Mouse (Mus musculus): ENCODE data around the gene Arglu1. TPM values are rescaled to one million over a fixed set of nuclear protein-coding genes. Genes with fewer than 3 reads are reported as not detected.

The Arglu1 gene
- polyA plus RNA-seq, 1 experiment from 2014 or later = 212 TPM

DNA sequence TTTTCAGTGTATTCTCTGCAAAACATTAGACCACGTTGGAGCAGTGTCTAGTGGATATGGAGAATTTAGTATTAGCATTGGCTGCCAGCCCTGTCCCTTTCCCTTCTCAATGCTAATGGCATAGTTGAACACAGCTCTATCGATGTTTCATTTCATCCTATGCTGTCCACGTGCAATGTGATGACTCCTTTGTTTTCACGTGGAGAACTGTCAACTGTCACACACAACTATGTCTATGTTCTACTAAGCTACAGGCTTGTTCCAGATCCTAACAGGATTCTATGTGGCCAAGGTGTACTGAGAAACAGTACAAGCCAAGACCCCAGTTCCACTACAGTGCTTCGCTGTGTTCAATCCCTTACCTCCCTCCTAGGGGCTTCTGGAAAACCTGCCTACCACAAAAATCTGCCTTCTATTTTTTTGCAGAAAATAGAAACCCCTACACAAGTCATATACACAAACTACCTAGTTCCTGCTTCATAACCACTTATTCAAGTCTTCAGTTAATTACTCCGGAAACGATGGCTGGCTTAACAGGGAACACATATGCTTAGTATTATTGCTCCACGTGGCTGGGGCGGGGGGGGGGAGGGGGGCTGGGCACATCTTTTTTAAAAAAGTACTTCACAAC lies 1.4 kb downstream of the Arglu1 start:
- Histone ChIP-seq H3K36me3 (peaks cover 4% of the 10 kb centered on the region; the same call in 1 of the 2 replicates), H3K4me3 (replicated peaks) (peak overlapping the region; percentile 86), H3K4me2 (peak overlapping the region; percentile 65), H3K27me3 (no peaks in the 10 kb centered on the region), H3K4me1 (replicated peaks) (peaks cover 40% of the 10 kb centered on the region), H3K9me3 (no peaks in the 10 kb centered on the region), H3K9ac (replicated peaks) (peak overlapping the region; percentile 98), H3K27ac (peak overlapping the region; percentile 97; the same call in 1 of the 2 replicates)
- 0 out of 2 replicates have a peak, but pooled peaks have one; percentile 10 for ATAC-seq (ENCODE audit: insufficient number of reproducible peaks, insufficient read depth, low FRiP score, low TSS enrichment, low read depth)
- 15% methylated on average over 9 of the region's 9 CpGs for WGBS

DNA sequence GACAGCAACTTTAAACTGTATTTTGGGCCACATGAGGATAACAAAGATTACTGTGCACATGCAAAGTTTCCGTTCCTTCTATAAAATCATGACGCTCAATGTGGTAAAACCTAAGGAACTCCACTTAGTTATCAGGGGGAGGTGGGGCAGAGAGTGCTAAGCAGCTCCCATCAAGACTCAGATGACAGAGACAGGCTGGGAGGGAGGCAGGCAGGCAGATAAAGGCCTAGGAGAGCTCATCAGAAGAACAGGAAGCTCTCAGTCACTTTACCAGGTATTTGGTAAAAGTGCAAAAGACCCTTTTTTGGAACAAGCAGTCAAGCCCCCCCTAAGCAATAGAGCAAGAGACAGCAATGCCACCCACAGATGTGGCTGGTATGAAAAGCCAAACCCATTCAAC lies 4.8 kb downstream of the Arglu1 start:
- Histone ChIP-seq H3K4me3 (replicated peaks) (no peak overlapping the region), H3K4me1 (replicated peaks) (peaks cover 40% of the 10 kb centered on the region), H3K4me2 (no peak overlapping the region), H3K27me3 (no peaks in the 10 kb centered on the region), H3K36me3 (peaks cover 31% of the 10 kb centered on the region), H3K9ac (replicated peaks) (no peak overlapping the region), H3K27ac (no peak overlapping the region), H3K9me3 (no peaks in the 10 kb centered on the region)
- no peak for ATAC-seq (ENCODE audit: insufficient number of reproducible peaks, insufficient read depth, low FRiP score, low TSS enrichment, low read depth)
- WGBS = 79% methylated on average over 2 of the region's 2 CpGs

DNA sequence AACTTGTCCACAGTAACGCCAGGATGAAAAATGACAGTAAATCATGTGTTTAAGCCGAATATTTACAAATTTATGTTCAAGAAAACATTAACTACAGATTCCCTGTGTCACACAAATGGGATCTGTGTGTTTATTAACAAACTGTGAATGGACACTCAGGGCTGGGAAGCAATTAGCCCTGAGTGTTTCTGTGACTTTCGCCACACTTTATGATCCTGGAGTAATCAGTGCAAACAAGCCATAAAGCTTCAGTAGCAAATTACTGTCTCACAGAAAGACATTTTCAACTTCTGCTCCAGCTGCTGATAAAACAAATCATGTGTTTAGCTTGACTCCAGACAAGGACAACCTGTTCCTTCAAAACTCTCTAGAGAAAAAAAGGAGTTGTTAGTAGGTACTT lies 7.6 kb downstream of the Arglu1 start:
- Histone ChIP-seq H3K4me2 (no peak overlapping the region), H3K9me3 (no peaks in the 10 kb centered on the region), H3K27me3 (no peaks in the 10 kb centered on the region), H3K27ac (no peak overlapping the region), H3K9ac (replicated peaks) (no peak overlapping the region), H3K4me1 (replicated peaks) (peaks cover 25% of the 10 kb centered on the region), H3K36me3 (peaks cover 55% of the 10 kb centered on the region), H3K4me3 (replicated peaks) (no peak overlapping the region)
- WGBS = 68% methylated on average over 3 of the region's 3 CpGs
- no peak for ATAC-seq (ENCODE audit: insufficient number of reproducible peaks, insufficient read depth, low FRiP score, low TSS enrichment, low read depth)

DNA sequence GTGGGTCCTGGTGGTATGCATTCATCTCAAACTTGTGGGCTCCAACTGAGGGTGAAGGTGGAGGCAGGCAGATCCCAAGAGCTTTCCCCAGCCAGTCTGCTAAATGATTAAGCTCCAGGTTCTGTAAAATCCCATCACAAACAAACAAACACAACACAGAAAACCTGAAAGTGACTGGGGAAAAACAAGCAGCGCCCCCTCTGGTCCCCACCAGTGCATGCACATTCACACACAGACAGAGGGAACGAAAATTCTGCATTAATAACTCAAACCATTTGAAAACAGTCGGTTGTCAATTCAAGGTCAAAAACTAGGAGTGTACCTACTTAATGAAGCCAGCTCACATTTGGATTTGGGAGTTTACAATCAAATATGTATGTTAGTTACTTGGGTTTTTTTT lies 12.1 kb downstream of the Arglu1 start:
- no peak overlapping the region for H3K9ac ChIP-seq (replicated peaks)
- no peaks in the 10 kb centered on the region for H3K4me1 ChIP-seq (replicated peaks)
- H3K27ac ChIP-seq = no peak overlapping the region
- H3K9me3 ChIP-seq = no peaks in the 10 kb centered on the region
- no peak for ATAC-seq (ENCODE audit: insufficient number of reproducible peaks, insufficient read depth, low FRiP score, low TSS enrichment, low read depth)
- 86% methylated on average over 3 of the region's 3 CpGs for WGBS
- H3K4me2 ChIP-seq = no peak overlapping the region
- peaks cover 93% of the 10 kb centered on the region for H3K36me3 ChIP-seq
- H3K27me3 ChIP-seq = no peaks in the 10 kb centered on the region
- H3K4me3 ChIP-seq (replicated peaks) = no peak overlapping the region

DNA sequence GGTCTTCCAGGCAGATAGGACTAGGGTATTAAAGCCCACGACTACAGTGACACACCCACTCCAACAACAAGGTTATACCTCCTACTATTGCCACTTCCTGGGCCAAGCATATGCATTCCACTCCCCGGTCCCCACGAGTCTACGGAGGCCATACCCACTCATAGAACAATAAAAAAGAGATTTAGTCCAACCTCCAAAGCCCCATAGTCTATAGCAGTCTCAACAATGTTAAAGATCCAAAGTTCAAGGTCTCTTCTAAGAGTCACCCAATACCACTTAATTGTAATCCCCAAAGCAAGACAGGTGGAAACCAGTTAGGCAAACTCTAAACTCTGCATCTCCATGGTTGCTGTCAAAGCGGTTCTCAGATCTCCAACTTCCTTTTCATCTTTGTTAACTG lies 15.5 kb downstream of the Arglu1 start:
- no peak for ATAC-seq (ENCODE audit: insufficient number of reproducible peaks, insufficient read depth, low FRiP score, low TSS enrichment, low read depth)
- Histone ChIP-seq H3K36me3 (peaks cover 89% of the 10 kb centered on the region), H3K4me2 (no peak overlapping the region), H3K27ac (no peak overlapping the region), H3K4me1 (replicated peaks) (no peaks in the 10 kb centered on the region), H3K9ac (replicated peaks) (no peak overlapping the region), H3K27me3 (no peaks in the 10 kb centered on the region), H3K4me3 (replicated peaks) (no peak overlapping the region), H3K9me3 (no peaks in the 10 kb centered on the region)
- 91% methylated on average over 5 of the region's 5 CpGs for WGBS

DNA sequence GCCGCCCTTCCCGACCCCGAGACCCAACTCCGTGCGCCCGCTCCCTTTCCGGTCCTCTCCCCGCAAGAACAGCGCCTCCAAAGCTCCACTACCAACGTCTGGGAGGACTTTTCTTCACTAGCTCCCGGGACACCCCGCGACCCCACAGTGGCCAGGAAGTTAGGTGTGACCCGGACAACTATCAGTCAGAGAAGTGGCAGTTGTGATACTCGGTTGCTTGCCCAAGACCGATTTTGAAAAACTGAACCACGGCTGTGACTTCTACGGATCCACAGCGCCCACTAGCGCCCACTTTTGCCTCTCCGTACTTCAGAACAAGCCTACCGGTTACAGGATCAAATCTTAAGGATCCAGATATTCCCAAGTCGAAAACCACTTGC lies 28.6 kb downstream of the Arglu1 start:
- Histone ChIP-seq H3K4me3 (replicated peaks) (peak overlapping the region; percentile 95), H3K27me3 (0 out of 2 replicates have a peak, but pooled peaks cover 3% of the 10 kb centered on the region), H3K27ac (peak overlapping the region; percentile 88), H3K9me3 (no peaks in the 10 kb centered on the region), H3K36me3 (peaks cover 17% of the 10 kb centered on the region), H3K4me1 (replicated peaks) (peaks cover 16% of the 10 kb centered on the region), H3K4me2 (peak overlapping the region; percentile 88), H3K9ac (replicated peaks) (peak overlapping the region; percentile 50)
- WGBS = under 1% methylated on average over 23 of the region's 23 CpGs
- peak; percentile 18 for ATAC-seq (ENCODE audit: insufficient number of reproducible peaks, insufficient read depth, low FRiP score, low TSS enrichment, low read depth)

DNA sequence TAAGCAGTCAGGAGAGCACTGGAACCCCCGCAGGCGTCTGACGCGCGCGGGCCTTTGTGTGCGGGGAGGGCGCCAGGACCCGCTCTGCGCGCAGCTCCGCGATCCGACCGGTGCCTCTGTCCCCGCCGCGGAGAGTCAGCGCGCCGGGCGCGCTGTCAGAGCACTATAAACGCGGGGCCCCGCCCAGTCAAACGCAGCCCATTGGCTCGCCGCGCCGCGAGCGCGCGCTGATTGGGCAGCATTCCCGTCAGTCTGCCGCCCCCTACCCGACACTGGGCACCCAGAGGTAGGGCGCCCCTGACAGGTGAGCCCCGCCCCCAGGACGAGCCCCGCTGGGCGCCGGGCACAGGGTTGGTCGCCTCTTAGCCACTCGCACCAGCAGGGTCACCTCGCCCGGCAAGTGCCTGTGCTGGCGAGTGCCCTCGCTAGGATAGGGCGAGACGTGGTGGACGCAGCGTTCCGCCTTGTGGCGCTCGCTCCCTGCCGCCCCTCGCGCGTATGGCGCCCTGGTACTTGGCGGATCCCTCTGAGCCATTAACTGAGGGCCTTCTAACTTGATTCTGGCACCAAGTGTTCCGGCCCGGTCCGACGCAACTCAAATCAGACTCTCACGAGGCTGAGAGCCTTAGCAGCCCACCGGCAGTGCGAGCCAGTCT lies 29.1 kb downstream of the Arglu1 start, which contains the start of gene Efnb2:
Efnb2 (minus strand) TSS at position 140 of the 656 bp plus-strand sequence.
- Histone ChIP-seq H3K36me3 (peaks cover 13% of the 10 kb centered on the region; the same call in 1 of the 2 replicates), H3K4me3 (replicated peaks) (peak within 1 kb of the TSS; percentile 95), H3K4me1 (replicated peaks) (peaks cover 20% of the 10 kb centered on the region), H3K4me2 (peak within 1 kb of the TSS; percentile 88), H3K9me3 (no peaks in the 10 kb centered on the region), H3K27me3 (0 out of 2 replicates have a peak, but pooled peaks cover 3% of the 10 kb centered on the region), H3K9ac (replicated peaks) (peak within 1 kb of the TSS; percentile 95), H3K27ac (peak within 1 kb of the TSS; percentile 88)
- WGBS = under 1% methylated on average over 68 of the region's 70 CpGs
- ATAC-seq (ENCODE audit: insufficient number of reproducible peaks, insufficient read depth, low FRiP score, low TSS enrichment, low read depth) = peak; percentile 85

DNA sequence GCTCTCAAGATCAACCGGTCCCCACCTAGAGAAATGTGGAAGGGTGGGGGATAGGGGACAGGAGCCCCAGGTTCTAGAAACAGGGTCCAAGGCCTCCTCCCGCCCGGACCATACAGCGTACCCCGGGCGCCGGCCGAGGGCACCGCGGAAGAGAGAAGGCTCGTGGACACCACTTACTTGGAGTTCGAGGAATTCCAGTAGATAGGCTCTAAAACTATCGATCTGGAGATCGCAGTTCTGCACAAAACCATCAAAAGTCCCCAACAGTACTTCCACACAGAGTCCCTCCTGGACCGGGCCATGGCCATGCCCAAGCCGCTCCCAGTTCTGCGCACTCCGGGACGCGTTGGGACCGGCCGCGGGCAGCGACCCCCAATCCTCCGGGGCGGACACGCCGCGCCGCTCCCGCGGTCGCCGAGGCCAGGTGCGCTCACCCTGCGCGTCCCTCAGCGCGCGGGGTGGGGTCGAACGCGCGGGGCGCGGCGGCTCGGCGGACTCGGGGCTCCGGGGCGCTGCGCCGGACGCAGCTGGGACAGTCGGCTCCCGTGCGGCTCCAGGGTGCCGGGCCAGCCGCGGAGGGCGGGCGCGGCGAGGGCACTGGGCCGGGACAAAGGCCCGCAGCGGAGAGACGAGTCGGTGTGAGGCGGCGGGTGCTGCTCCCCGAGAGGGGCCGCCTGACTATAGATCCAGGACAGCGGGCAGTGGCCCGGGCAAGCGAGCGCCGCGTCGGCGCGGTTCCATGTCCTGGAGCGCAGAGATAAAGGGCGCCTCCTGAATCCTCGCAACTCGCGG lies 29.8 kb downstream of the Arglu1 start:
- under 1% methylated on average over 88 of the region's 88 CpGs for WGBS
- ATAC-seq (ENCODE audit: insufficient number of reproducible peaks, insufficient read depth, low FRiP score, low TSS enrichment, low read depth) = peak; percentile 11; the same call in 1 of the 2 replicates

DNA sequence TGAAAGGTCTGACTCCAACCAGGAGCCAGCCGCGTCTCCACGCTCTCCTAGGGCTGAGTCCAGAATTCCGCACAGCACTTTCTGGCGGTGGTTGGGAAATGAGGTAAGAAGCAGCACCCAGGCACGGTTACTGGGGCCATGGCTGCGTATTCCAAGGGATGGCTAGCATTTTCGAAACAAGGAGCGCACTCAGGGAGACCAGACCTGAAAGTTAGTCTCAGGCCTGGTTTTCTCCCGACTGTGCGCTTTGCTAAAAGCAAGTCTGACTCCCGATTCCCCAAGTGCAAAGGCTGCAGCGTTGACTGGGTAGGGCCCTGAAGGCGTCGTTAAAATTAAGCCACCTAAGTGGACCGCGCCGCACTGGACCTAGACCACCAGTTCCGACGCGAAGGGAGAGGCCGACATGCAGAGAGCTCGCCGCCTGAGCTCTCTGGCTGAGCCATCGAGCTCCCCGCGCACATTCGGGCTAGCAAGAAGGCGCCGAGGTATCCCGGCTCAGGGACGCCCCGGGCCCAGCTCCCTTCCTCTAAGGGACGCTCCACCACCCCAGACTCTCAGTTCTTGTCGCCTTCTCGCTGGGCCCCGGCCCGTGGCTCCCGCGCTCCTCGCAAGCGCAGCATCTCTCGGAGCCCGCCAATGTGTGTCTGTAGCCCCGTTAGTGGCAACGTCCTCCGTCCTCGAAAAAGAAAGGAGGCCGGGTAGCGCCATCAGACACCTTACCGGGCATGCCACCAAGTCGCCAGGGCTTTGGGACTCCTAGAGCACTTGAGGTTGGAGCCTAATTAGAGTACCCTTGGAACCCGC lies 30.6 kb downstream of the Arglu1 start:
- ATAC-seq (ENCODE audit: insufficient number of reproducible peaks, insufficient read depth, low FRiP score, low TSS enrichment, low read depth) = no peak

More for the DNA sequence above, 29.8 kb downstream of the Arglu1 start:
- Histone ChIP-seq H3K4me2 (peak overlapping the region; percentile 88), H3K36me3 (peaks cover 13% of the 10 kb centered on the region; the same call in 1 of the 2 replicates), H3K4me1 (replicated peaks) (peaks cover 25% of the 10 kb centered on the region), H3K27me3 (0 out of 2 replicates have a peak, but pooled peaks cover 3% of the 10 kb centered on the region), H3K9me3 (no peaks in the 10 kb centered on the region), H3K27ac (peak overlapping the region; percentile 88), H3K9ac (replicated peaks) (peak overlapping the region; percentile 95), H3K4me3 (replicated peaks) (peak overlapping the region; percentile 95)

DNA sequence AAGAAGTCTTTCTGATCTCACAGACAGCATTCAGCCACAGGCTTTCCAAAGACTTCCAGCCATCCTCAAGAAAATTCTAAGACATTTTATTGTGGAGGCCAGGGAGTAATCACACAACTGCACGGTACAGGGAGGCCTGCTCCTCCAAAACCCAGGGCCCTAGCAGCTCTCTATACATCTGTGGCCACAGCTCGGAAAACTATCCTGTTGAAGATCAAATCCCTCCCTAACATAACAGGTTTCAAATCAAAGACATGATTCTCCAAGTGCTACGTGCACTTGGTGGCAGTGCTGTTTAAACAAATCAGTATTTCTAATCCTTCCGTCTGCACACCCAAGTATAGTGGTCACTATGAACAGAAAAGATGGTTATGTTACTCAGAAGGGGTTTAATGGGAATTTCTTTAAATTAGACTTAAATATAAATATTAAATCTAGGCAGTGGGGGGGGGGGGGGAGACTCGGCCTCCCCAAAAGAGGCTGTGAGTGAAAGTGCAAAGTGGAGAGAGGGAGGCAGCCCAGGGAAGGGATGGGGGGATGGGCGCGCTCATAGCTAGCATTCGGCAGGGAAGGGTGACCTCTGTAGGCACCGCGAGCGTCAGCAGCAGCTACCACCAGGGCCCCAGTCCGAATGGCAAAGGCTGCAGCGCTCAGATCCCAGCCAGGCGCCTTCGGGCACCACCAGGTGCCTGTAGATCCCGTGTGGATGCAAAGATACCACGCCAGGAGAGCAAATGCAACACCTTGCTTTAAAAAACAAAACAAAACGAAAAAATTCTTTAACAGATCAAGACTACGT lies 31.7 kb downstream of the Arglu1 start:
- Histone ChIP-seq H3K9me3 (no peaks in the 10 kb centered on the region), H3K27me3 (0 out of 2 replicates have a peak, but pooled peaks cover 3% of the 10 kb centered on the region), H3K4me3 (replicated peaks) (peak overlapping the region; percentile 95), H3K27ac (peak overlapping the region; percentile 2), H3K36me3 (0 out of 2 replicates have a peak, but pooled peaks cover under 1% of the 10 kb centered on the region), H3K4me2 (peak overlapping the region; percentile 88), H3K4me1 (replicated peaks) (peaks cover 42% of the 10 kb centered on the region), H3K9ac (replicated peaks) (peak overlapping the region; percentile 95)
- ATAC-seq (ENCODE audit: insufficient number of reproducible peaks, insufficient read depth, low FRiP score, low TSS enrichment, low read depth) = peak; percentile 29; the same call in 1 of the 2 replicates
- 4% methylated on average over 19 of the region's 19 CpGs for WGBS

More for the DNA sequence above, 30.6 kb downstream of the Arglu1 start:
- Histone ChIP-seq H3K36me3 (peaks cover 11% of the 10 kb centered on the region; the same call in 1 of the 2 replicates), H3K4me2 (peak overlapping the region; percentile 88), H3K4me1 (replicated peaks) (peaks cover 31% of the 10 kb centered on the region), H3K27me3 (0 out of 2 replicates have a peak, but pooled peaks cover 3% of the 10 kb centered on the region), H3K9me3 (no peaks in the 10 kb centered on the region), H3K4me3 (replicated peaks) (peak overlapping the region; percentile 95), H3K27ac (peak overlapping the region; percentile 88), H3K9ac (replicated peaks) (peak overlapping the region; percentile 95)
- under 1% methylated on average over 53 of the region's 53 CpGs for WGBS

Measured in limb, embryonic 12.5 days (tissue).